Mouse (Mus musculus): ENCODE data around the gene Il17d.

DNA sequence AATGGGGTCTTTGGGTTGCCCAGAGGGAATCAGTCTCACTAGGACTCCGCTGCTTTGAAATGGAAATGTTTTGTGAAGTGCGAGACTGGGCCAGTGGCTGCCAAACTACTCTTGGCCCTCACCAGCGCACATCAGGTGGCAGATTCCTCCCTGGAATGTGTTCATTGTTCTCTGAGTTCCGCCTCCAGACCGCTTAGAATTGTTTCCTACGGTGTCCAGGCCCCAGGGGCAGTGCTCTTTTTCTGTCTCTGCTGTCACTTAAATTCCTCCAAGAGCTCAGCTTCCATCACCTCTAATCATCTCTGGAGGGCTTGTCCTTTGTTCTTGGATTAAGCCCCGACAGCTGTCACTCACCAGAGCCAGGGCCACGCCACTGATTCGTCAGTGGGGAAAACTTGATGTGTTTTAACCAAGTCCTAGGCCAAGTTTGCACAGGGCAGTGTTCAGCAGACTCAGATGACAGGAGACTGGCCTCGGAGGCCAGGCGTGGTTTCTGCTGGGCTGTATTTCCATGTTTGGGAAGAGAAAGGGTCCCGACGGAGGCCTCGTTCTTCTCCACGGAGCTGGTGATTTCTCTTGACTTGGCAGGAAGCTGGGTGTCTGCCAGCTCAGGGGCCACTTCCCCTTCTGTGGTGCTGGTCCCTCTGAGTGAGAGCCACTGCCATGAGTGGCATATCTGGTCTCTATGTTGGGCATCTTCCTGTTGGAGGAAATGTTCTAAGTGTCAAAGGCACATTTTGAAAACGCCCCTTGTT lies 12.9 kb downstream of the Il17d start:
- TF ChIP-seq FLI1 (IDR thresholded peaks at IDR 0.05; ENCODE audit: low read length) (no peak), GATA1 (IDR thresholded peaks at IDR 0.05; ENCODE audit: borderline replicate concordance, low read length) (no peak)

Measured in megakaryocyte, embryonic 14.5 days (primary cell).